In genomic region chr11:74838441-74838840, GRCm38 (mm10) we compare ENCODE assay signal across 8 mouse cellular contexts. TPM values are rescaled to one million over a fixed set of nuclear protein-coding genes. Genes with fewer than 3 reads are reported as not detected.
DNase-seq lines count a peak whose midpoint lies in the region; TF ChIP-seq lines count a peak whose summit lies in the region.

No protein-coding gene starts in this region.

- peak; percentile 91 for DNase-seq in adipocyte (ENCODE audit: low spot score)
- DNase-seq in gastrocnemius, adult 8-10 months (ENCODE audit: low spot score in 2 of 2): peak; percentile 95 to 97
- DNase-seq in induced T-regulatory cell, adult 2 months (ENCODE audit: low read depth): peak; percentile 98
- DNase-seq in left cerebral cortex, adult 9 months (ENCODE audit: low spot score in 2 of 2): peak; percentile 85 to 91
- peak; percentile 90 for DNase-seq in right cerebral cortex, postnatal 14 days
- DNase-seq in urinary bladder, postnatal 36 days (ENCODE audit: low spot score in 2 of 2): peak; percentile 91 to 94

- no peak for TF ChIP-seq CTCF in cortical plate, adult 2 months (IDR thresholded peaks at IDR 0.05; ENCODE audit: extremely low read depth, insufficient read depth, low read length)

- H3K4me3 ChIP-seq in cortical plate, adult 2 months (ENCODE audit: insufficient read depth, low read length): peak overlapping the region; percentile 69
- peak overlapping the region; percentile 95 for H3K4me3 ChIP-seq in megakaryocyte, embryonic 14.5 days (replicated peaks)

- peak overlapping the region; percentile 75 for H3K27ac ChIP-seq in cortical plate, adult 2 months (ENCODE audit: insufficient read depth, low read length)

- peak; percentile 57; the same call in 1 of the 2 replicates for TF ChIP-seq POLR2A in cortical plate, adult 2 months (IDR thresholded peaks at IDR 0.05; ENCODE audit: extremely low read depth, insufficient read depth, low read length)

- peaks cover 65% of the 10 kb centered on the region for H3K36me3 ChIP-seq in megakaryocyte, embryonic 14.5 days (replicated peaks; ENCODE audit: low read length)

- no peaks in the 10 kb centered on the region for H3K9me3 ChIP-seq in megakaryocyte, embryonic 14.5 days

- no peaks in the 10 kb centered on the region for H3K27me3 ChIP-seq in megakaryocyte, embryonic 14.5 days (replicated peaks)

- peaks cover 8% of the 10 kb centered on the region; the same call in 1 of the 2 replicates for H3K4me1 ChIP-seq in cortical plate, adult 2 months (ENCODE audit: control insufficient read depth, insufficient read depth, low read length)
- peaks cover 93% of the 10 kb centered on the region for H3K4me1 ChIP-seq in megakaryocyte, embryonic 14.5 days

RNA-seq across cellular contexts. Expression of gene Mnt, which starts 7.7 kb away (rescaled TPM):
- polyA plus RNA-seq in cortical plate, adult 2 months (2012; rRNA removed): 19.9 and 22.1 TPM in 2 replicates
- total RNA-seq in gastrocnemius, adult 8-10 months (2022): 10 to 100 TPM in 1 of 4 experiments, 1 to 10 TPM in 3; 5.8 to 11.7 (median 7.8) TPM
- 59.1 and 85.0 TPM in 2 replicates for polyA plus RNA-seq in megakaryocyte, embryonic 14.5 days (2012; ENCODE audit: insufficient read depth, low replicate concordance)

RNA-seq across cellular contexts. Expression of gene Sgsm2, which starts 58.4 kb away (rescaled TPM):
- polyA plus RNA-seq in cortical plate, adult 2 months (2012; rRNA removed): 82.7 and 91.9 TPM in 2 replicates
- 1 to 10 TPM; 1.3 to 2.0 (median 1.7) TPM for total RNA-seq in gastrocnemius, adult 8-10 months (2022)
- 3.6 and 5.7 TPM in 2 replicates for polyA plus RNA-seq in megakaryocyte, embryonic 14.5 days (2012; ENCODE audit: insufficient read depth, low replicate concordance)

RNA-seq across cellular contexts. Expression of gene Tsr1, which starts 59.4 kb away (rescaled TPM):
- 18.1 and 19.0 TPM in 2 replicates for polyA plus RNA-seq in cortical plate, adult 2 months (2012; rRNA removed)
- total RNA-seq in gastrocnemius, adult 8-10 months (2022): 10 to 100 TPM; 26.3 to 39.2 (median 28.2) TPM
- polyA plus RNA-seq in megakaryocyte, embryonic 14.5 days (2012; ENCODE audit: insufficient read depth, low replicate concordance): 6.4 TPM in 1 of 2 replicates, not detected in the other

Comparison
In these comparisons a context has a peak if more than half of its experiments do, and no peak if none do; other contexts are left out.
1. Peak in every context shown above with its lines: DNase-seq, H3K4me3 ChIP-seq and H3K27ac ChIP-seq.
2. RNA of gene Sgsm2, which starts 58.4 kb away (polyA plus RNA-seq): 82.7 to 91.9 TPM in cortical plate, adult 2 months; 3.6 to 5.7 TPM in megakaryocyte, embryonic 14.5 days; every median in the first group is over 10 times any median in the second.